Mouse (Mus musculus) liver, postnatal 0 days (tissue): Measurements from ENCODE around the gene Celf2.

ENCODE experiments used
- CTCF ChIP-seq: sonication (generic); IDR thresholded peaks from 2 replicates; pipeline ENCODE4 v1.5.1; 2016; ENCODE audit warnings: antibody characterized with exemption, low read depth
- EP300 ChIP-seq: IDR thresholded peaks from 2 replicates; pipeline ENCODE4 v1.6.1; 2016; ENCODE audit warnings: antibody characterized with exemption, low read depth, mild to moderate bottlenecking

DNA sequence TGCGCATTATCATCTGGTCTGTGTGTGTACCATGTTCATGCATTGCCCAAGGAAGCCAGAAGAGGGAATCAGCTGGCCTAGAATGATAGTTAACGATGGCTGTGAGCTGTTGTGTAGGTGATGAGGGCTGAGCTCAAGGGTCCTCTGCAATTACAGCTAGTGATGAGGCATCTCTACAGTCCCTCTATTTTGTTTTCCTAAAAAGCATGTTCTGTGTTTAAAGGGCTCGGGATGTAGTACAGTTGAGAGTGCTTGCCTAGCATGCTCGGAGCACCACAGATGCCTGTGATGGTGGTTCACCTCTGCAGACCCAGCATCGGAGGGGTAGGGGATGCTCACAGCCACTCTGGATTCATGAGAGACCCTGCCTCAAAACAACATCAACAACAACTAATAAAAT is 416.7 kb downstream of the Celf2 start:
- TF ChIP-seq EP300: no peak
- no peak for TF ChIP-seq CTCF
